Mouse (Mus musculus) thymus, adult 18-20 months (tissue): Measurements from ENCODE around the gene Ogdh.
"Not testable (repeated sequence)": the region's sequence is repeated elsewhere in the genome, so short reads cannot be mapped to it uniquely, and the experiment has no call there.

Experiments
- DNase-seq, 2 experiments: peaks; one replicate each; pipeline ENCODE4 v3.0.0; 2022; ENCODE audit warnings: mixed read lengths in 2 of 2

The Ogdh gene

GRCm38 (mm10) chr11:6367986-6368385, 76.6 kb downstream of the Ogdh start:
- DNase-seq, result not testable (repeated sequence)

- no peak for DNase-seq
Observed at GRCm38 (mm10) chr11:6371376-6372155, 80.1 kb downstream of the Ogdh start.

DNA sequence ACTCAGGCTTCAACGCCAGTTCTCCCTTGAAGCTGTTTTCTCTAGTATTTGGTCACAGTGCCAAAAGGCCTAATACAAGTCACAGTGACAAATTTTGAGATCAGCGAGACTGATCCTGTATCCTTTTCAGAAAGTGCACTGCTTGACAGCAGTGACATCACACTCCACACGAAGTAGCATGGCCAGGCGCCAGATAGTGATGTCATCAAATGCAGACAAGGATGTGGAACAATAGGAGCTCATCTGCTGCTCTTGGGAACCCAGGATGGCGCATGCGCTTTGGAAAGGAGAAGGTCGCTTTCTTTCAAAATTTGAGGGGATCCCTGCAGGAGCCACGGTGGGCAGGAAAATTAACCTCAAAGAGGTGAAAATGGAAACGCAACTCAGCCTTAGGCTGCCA, 81.4 kb downstream of the Ogdh start:
- DNase-seq, result no peak

GRCm38 (mm10) chr11:6380916-6381315, 89.5 kb downstream of the Ogdh start:
- DNase-seq, result no peak

DNA sequence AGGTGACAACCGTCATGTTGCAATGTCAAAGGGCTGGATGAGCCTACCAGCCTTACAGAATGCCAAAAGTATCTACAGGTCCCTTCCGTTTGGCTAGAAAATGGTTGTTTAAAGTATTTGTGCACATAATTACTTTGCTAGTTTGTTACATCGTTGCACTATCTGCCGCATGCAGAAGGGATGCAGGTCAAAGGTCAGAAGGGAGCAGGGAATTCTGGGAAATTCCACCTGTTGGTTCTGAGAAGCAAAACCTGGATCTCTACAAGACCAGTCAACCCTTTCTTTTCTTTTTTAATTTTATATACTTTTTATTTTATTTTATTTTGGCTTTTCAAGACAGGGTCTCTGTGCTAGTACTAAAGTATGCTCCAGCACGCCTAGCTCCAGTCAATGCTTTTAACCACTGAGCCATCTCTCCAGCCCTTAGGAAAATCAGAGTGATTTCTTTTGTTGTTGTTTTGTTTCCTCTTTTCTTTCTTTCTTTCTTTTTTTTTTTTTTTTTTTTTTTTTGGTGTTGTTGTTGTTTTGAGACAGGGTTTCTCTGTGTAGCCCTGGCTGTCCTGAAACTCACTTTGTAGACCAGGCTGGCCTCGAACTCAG, 96.8 kb downstream of the Ogdh start:
- no peak for DNase-seq

DNA sequence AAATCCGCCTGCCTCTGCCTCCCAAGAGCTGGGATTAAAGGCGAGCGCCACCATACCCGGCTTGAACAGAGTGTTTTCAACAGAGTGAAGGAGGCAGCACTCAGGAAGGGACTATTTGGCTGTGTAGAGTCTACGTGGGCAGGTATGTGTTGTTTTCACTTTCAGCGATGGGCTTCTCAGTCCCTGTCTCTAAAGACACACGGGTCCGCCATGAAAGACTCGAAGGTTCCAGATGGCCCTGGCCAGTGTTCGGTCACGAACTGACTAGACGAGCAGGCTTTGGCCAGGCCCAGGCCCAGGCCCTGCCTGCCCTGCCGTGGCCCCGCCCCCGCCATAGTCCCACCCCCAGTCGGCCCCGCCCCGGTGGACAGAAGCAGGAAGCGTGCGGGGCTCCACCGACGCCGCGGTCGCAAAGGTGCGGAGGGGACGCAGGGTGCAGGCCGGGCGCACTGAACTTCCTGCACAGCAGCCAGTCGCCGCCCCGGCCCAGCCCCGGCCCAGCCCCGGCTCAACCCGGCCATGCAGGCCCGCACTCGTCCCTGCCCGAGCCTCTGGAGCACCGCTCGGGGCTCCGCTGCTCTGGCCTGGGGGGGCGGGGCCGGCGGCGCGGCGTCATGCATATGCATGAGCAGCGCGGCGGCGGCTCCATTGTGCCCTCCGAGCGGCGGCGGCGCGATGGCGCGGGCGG, 97.4 kb downstream of the Ogdh start, which contains the start of gene Zmiz2:
Gene Zmiz2 (plus strand): TSS at position 349 of the 688 bp plus-strand sequence.
- DNase-seq, result peak; percentile 82 to 84

DNA sequence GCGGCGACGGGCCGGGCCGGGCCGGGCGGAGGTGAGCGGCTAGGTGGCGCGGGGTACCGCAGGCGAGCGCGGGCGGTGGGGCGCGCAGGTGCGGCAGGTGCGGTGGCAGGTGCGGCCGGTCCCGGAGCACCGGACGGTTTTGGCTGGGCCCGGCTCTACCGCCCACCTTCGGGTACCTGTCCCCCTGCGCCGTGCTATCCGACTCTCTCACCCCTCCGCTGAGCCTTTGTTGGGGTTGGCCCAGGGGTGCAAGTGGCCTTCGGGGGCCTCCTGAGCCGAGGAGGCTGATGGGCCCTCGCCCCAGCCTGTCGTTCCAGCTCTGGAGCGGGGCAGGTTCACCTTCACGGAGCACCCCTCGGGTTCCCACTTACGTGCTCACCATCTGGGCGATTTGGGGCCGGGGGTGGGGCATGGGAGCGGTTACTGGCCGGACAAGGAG, 98.1 kb downstream of the Ogdh start:
- peak in 1 of 2 experiments; percentile 42 for DNase-seq

GRCm38 (mm10) chr11:6390376-6391053, 99.1 kb downstream of the Ogdh start:
- no peak for DNase-seq

DNA sequence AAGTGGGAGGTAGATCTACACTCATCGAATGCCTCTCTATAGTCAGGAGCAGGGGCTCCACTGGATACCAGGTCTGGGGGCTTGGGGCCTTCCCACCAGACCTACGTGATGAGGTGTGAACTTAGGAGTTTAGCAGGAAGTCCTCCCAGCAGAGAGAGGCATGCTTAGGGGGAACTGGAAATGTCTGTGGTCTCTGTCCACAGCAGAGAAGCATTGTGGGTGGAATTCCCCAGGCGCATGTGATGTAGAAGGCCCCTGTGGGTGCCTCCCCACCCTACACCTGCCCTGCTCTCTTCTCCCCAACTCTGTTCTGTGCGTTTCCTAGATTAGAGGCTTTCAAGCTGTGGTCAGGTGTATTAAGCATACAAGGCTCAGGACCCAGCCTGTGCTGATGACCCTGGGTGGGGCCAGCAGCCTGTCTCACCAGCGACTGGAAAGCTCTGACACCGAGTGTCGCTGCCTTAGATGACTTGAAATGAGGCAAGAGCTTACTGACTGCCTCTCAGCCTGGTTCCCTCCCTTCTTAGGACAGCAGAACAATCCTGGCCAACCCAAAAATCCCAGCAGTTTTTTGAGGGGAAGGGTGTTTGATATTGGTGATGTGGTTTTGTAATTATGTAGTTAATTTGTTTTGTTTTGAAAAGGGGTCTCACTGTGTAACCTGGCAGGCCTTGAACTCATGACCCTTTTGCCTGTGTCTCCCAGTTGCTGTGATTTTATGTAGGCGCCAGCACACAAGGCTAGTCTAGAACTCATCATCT, 100.3 kb downstream of the Ogdh start:
- DNase-seq, result no peak

GRCm38 (mm10) chr11:6392857-6393256, 101.4 kb downstream of the Ogdh start:
- DNase-seq, result no peak

DNA sequence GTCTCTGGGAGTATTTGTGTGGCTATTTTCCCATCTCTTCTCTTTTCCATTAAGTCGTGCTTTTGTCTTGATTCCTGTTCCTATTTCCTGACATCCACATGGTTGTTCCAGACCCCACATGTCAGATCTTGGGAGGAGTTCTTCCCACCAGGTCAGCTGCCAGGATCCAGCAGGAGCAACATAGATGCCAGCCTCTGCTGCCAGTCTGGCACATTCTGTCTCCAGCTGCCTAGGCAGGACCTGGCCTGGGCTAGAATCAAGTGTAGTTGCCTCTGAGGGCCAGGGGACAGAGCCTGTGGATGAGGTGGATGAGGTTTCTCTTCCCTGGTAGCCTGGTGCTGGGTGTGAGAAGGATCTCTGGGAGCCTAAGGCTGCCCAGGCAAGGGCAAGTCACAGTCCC, 102.4 kb downstream of the Ogdh start:
- DNase-seq, result no peak

DNA sequence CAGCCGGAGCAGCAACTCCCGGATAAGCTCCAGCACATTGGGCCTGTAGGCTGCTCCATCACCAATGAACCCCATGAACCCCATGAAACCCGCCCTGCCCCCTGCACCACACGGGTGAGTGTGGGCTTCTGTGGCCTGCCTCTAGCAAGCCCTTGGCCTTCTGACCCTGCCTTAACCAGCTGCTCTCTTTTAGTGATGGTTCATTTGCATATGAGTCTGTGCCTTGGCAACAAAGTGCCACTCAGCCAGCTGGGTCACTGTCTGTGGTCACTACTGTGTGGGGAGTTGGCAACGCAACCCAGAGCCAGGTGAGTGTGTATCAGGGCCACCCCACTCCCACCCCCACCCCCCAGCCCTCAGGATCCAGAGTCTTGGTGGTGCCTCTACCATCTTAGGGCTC, 104.1 kb downstream of the Ogdh start:
- no peak for DNase-seq

DNA sequence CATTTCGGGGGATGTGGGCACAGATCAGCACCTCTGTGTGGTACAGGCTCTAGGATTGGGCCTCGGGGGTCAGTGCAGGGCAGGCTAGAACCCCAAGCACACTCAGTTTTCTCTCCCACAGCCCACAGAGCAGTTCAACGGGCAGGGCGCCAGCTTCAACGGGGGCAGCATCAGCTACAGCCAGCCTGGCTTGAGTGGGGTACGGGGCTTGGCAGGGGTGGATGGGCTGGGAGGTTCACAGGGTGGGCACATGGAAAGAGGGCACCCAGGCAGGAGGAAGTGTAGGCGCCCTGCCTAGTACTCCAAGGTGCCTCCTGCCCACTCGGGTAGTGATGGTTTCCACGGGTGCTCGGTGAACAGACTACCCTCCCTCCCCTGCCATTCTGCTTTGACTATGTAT, 106.7 kb downstream of the Ogdh start:
- DNase-seq, result no peak

GRCm38 (mm10) chr11:6402515-6403510, 111.4 kb downstream of the Ogdh start:
- DNase-seq, result peak; percentile 62 to 70

GRCm38 (mm10) chr11:6403830-6404405, 112.5 kb downstream of the Ogdh start:
- no peak for DNase-seq

- no peak for DNase-seq
Observed at GRCm38 (mm10) chr11:6404699-6405566, 113.5 kb downstream of the Ogdh start.

DNA sequence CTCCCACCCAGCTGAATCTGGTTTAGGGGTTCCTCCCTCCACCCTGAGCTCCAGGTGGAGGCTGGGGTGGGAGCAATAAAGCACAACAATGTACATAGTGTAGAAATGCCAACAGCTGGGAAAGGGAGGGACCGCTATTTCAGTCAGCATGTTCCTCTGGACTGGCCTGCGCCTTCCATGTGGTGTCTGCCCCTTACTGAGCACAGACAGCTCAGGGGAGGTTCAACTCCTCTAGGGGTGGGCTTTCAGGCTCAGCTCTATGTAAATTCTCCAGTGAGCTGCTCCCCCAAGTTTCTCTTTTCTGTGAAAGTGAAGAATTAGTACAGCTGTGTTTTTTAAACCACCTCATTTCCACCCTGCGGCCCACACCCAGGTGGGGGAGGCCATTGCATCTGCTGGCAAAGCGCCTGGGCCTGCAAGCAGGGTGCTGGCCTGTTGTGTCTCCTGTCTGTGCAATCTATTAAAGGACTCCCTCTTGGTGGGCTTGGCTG, 114.2 kb downstream of the Ogdh start:
- no peak for DNase-seq
